Mouse (Mus musculus): ENCODE measurements around the gene Cib1.

DNA sequence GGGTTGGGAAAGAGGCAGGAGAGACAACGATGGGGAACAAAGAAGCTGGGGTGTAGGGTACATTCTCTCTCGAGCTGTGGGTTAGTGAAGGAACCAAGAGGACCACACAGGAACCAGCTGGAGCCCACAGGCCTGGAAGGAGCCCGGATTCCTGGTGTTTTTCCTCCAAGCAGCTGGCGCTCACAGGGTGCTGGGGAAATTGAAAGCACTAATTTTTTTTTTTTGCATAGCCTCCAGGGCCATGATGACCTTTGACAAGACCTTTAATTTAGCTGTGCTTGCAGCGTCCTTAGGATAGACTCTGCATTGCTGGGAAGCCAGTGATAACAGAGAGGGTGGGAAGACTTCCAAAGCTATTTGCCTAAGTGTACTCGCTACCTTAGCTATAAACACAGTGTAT lies 47.6 kb downstream of the Cib1 start:
- TF ChIP-seq CTCF (conservative IDR thresholded peaks at IDR 0.05; ENCODE audit: low read length), result no peak
- no peak for TF ChIP-seq POU5F1 (IDR thresholded peaks at IDR 0.05; ENCODE audit: borderline replicate concordance, low read length)
